Mouse (Mus musculus) telencephalon, adult 2 months (tissue): ENCODE results near the gene Ube2a.
"Not testable (repeated sequence)": the region's sequence is repeated elsewhere in the genome, so short reads cannot be mapped to it uniquely, and the experiment has no call there.

Source experiments
- DNase-seq: peaks from one replicate; pipeline ENCODE4 v3.0.0-alpha.2; 2011; ENCODE audit warnings: low read depth, low spot score

The Ube2a gene

DNA sequence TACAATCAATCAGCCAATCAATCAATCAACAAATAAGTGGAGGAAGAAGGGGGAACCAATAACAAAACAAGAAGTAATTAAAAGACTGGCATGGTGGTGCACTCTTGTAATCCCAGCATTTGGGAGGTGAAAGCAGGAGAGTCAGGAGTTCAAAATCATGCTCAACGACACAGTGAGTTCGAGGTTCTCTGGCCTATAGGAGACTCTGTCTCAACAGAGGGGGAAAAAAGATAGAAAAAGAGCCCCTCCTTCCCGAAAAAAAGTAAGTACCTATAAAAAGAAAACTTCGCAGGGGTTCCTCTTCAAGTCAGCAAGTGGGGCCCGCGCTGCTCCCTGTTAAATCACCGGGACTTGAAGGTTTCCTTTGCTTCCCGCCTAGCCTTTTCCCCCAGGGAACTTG is at the start of gene Ube2a, which contains the start of gene C330007P06Rik:
TSS of gene Ube2a (plus strand) at position 136 of the 400 bp plus-strand sequence.
TSS of gene C330007P06Rik (minus strand) at position 347 of the 400 bp plus-strand sequence.
- DNase-seq, result no peak

DNA sequence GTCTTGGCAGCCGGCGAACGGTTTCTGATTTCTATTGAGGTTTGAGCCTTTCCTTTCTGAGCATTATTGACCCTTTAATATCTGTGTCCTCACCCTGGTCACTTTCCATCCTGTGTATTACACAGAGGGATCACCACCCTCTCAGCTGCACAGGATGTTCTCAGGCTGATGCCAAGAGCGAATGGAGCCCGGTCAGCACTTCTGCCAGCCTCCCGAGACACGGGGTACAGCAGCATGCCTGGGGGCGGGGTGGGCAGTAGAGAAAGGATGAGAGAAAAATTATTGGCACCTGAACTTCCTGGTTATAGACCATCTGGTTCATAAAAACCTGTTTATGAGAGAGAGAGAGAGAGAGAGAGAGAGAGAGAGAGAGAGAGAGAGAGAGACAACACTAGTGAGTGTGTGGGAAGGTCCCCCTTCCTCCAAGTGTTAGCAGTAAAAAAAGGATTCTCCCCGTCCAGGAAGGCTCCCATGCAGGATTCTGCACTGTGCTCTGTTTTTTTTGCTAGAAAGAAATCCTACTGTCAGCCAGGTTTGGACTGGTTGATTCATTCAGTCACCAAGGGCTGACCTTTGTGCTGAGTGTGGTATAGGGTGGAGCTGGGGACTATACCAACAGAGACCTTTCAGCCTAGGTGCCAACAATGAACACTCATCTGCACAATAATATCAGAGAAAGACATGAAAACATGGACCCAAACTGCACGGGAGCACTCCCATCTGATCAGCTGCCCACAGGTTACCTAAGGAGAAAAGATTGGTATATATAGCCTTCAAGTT is 49.6 kb upstream of the Ube2a start:
- no peak for DNase-seq

DNA sequence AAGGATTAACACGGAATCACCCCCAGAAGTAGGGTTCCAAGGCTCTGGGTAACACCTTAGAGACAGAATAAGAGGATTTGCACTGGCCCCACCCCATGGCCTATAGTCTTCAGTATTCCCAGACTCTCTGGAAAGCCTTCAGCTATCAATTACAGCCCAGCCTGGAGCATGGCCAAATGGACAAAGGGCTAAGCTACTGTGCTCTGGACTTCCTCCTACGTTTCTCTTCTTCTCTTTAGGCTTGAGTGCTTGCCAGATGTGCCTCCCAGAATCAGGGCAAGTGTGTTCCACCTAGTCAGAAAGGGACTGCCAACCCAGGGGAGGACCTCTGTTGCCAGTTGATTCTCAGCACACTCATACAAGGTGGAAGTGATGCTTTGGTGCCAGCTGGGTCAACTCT is 48.7 kb upstream of the Ube2a start:
- DNase-seq, result no peak

DNA sequence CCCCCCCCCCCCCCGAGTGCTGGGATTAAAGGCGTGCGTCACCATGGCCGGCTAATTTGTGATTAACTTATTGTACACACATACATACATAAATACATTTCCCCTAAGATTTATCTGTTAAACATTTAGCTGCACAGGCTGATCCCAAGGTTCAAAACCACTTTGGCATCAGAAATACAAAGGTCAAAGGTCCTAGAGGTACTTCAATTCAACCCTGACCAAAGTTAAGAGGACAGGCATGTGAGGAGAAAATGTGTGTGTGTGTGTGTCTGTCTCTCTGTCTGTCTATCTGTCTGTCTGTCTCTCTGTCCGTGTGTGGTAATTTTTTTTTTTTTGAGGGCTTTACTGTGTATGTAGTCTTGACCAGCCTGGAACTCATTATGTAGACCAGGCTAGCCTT is 46.8 kb upstream of the Ube2a start:
- DNase-seq, result no peak

DNA sequence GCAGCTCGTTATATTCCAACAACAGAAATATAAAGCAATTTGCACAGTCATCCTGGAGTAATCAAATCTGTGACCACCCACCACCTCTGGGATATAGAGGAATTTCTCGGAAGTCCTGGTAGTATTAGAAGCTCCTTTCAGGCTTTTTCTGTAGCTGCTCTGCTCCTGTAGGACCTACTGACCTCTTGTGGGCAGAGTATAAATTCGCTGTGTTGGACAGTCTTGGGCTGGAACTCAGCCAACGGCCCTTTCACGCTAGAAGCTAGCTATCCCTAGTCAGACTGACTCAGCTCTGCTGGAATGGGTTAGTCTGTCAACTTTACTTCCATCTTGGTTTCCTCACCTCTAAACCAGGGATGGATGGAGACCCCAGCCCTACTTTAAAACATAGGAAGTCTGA is 43.4 kb upstream of the Ube2a start:
- DNase-seq, result no peak

DNA sequence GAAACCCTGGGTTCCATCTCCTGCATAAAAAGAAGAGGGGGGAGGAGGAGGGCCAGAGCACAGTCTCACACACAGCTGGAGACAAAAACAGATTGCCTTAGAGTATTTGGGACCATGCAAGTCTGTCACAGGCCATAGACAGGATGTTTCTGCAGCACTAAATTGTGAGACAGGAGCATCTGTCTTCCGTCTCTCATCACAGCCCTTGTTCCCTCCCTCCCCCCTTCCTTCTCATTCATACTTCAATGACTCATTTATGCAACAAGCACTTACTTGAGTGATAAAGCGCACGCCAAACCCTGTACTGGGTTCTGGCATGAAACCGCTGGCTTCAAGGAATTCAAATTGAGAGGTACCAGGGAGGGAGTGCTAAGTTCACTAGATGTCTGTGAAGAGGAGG is 42.1 kb upstream of the Ube2a start:
- DNase-seq, result peak; percentile 34

DNA sequence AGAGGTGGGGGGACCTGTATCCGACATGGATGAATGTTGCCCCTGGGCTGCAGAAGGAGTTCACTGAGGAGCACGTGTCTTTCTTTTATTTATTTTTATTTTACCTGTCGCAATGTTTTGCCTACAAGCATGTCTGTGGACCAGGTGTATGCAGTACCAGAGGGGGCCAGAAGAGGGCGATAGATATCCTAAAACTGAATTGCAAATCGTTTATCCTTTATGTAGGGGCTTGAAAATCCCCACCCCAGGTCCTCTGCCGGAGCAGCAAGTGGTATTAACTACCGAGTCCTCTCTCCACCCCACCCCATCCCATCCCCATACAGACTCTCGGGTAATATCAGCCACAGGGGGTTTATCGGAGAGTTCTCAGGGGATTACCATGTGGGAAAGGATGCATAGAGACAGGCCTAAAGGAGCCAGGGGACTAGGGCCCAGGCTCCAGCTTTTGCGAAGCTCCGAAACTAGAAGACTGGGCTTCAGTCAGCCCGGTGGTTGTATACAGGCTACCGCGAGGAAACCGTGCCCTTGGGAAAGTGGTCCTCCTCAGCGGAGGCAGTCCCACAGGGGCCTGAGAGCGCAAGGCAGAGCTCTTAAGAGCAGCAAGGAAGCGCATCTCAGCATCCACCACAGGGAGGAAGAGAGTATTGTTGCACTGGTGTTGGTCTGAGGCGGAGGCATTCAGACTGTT is 40.2 kb upstream of the Ube2a start:
- no peak for DNase-seq

DNA sequence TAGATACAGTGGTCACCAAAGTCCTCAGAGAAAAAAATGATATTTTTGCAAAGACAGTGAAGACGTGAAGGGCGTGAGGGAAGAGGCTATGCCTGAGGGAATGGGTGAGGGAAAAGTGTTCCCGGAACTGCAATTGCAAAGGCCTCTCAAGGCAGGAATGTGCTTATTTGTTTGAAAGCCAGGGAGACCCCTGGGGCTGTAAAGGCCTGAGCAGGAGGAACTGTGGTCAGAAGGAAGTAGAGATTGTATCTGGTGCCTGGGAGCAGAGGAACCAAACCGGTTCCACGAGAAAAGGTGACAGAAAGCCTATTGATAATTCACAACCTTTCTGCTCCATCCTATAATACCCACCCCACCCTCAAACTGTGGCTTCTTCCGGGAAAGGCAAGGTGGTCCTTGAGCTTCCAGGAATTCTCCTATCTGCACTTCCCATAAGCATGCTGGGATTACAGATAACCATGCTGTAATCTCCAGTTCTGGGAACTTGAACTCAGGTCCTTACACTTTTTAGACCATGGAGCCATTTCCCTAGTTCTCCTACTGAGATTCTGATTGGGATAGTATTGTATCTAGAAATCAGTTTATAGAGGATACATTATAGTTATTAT is 36.5 kb upstream of the Ube2a start:
- DNase-seq, result no peak

DNA sequence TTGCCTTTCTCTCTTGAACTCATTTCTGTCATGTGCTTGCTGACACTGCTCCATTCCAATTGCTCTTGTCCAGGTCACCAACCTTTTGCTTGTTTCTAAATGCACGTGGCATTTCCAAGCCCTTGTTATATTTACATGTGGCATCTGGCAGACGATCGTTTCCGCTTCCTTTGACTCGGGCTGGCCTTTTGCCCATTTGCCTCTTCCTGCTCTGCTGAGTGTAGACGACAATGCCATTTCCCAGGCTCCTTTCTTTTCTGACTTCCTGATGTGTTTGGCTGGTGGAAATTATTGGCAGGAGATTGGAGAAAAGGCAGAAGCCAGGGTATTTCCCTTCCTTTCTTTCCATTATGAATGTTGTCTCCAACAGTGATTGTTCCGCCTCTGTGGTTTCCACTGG is 34.3 kb upstream of the Ube2a start:
- DNase-seq, result no peak

DNA sequence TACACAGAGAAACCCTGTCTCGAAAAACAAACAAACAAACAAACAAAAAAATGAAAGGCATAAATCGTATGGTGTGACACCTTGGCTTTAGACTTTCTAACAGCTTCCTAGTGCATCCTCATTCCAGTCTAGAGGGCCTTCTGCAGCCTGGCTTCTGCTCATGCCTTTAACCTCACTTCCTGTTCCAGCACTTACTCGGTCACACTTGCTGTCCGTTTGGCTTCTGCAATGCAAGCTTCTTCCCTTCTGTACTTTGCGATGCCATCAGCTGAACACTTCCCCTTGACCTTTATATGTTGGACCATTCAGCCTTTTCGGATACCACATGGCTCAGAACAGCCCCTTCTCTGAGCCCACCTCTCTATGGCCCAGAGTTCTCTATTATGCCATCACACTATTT is 32.0 kb upstream of the Ube2a start:
- no peak for DNase-seq

DNA sequence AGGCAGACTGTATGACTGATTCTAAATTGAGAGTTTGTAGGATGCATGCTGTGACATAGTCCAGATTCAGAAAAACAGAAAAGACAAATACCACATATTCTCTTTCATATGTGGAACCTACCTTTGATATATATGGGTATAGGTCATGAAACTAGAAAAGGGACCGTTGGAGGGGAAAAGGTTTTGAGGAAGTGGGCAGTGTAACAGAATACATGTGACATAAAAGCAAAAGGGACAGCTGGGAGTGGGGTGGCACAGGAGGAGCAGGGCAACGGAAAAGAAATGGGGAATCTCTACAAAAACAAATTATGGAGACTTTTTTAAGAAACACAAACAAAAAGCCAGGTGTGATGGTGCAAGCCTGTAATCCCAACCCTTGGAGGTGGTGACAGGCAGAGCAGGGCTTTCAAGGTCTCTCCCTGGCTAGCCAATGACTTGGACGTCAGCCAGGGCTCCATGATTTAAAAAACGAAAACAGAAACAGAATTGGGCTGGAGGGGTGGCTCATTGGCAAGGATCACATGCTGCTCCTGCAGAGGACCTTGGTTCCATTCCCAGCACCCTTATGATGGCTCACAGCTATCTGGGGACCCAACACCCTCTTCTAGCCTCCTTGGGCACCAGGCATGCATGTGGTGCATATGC is 30.2 kb upstream of the Ube2a start:
- DNase-seq, result no peak

DNA sequence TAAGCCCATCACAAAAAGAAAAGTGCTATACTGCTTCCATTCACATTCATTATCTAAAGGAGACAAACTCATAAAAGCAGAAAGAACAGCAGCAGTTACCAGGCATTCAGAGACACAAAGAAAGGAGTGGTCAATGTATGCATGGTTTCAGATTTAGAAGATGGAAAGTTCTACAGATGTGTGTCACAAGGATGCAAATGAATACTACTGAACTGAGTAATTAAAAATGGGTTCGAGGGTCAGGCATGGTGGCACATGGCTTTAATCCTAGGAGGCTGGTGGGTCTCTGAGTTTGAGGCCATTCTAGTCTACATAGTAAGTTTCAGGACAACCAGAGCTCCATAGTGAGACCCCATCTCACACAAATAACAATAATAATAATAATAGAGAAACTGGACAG is 26.5 kb upstream of the Ube2a start:
- no peak for DNase-seq

DNA sequence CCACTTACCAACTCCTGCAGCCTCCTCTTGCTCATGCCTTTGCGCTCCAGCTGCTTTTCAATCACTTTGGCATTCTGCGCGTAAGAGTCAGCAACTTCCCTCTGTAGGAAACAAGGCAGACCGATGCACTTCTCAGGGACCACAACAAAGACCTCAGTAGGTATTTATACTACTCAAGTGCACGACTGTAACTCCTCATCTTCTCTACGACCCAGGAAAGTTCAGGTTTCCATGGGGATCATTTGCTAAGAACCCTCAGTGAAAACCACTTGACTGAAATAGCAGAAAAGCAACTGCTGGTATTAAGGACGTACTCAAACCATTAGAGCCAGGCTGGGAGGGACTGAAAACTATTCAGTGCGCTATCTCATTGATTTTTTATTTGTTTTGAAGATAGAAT is 21.1 kb upstream of the Ube2a start:
- no peak for DNase-seq

DNA sequence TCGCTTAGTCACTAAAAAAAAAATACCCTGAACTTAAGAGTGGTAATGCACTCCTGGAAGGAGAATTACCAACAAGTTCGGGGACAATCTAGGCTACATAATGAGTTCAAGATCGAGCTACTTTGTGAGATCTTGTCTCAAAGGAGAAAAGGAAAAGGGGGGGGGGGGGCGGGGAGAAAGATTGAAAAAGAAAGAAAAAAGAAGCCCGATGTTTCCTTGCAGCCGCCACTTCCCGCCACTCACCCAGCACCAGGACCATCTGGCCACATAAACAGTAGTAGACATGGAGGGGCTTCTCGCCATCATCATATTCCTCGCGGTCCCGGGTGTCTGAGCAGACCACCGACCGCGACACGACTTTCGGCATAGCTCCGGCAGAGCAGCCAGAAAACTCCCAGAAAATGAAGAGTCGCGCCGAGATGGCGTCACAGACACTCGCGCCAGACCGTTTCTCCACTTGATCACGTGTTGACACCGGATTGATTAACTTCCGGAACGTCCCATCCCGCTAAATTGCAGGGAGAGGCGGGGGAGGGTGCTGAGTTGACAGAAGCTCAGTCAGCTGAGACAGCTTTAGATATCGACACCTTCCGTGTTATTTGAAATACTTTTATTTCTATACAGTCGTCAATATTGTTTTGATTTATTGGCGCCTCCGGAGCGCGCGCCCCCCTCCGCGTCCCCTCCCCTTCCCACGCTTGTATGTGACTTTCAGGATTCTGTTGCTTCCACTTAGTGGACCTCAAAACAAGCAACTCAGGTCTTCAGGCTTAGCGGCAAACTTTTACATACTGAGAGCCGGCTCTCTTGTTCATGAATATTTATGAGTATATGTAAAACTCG is 9.7 kb upstream of the Ube2a start:
- peak; percentile 68 for DNase-seq

DNA sequence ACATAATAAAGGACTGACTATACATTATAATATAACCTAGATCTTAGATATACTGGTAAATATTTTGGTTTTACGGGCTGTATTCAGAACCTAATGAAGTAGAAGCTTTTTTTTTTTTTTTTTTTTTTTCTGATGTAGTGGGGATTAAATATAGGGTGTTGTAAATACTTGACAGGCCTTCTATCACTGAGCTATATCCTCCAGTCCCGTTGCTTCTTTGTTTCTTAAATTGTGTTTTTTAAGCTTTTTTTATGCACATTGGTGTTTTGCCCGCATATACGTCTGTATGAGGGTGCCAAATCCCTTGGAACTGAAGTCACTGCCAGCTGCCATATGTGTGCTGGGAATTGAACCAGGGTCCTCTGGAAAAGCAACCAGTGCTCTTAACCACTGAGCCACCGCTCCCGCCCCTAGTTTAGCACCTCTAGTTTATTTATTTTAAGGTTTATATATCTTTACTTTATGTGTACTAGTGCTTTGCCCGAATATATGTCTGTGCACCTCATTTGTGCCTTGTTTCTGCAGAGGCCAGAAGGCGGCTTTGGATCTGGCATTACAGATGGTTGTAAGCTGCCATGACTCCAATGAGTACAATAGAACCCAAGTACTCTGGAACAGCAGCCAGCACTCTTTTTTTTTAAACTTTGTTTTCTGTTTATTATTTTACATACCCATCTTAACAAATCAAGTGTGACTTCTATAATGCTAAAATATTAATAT is 8.9 kb upstream of the Ube2a start:
- no peak for DNase-seq

DNA sequence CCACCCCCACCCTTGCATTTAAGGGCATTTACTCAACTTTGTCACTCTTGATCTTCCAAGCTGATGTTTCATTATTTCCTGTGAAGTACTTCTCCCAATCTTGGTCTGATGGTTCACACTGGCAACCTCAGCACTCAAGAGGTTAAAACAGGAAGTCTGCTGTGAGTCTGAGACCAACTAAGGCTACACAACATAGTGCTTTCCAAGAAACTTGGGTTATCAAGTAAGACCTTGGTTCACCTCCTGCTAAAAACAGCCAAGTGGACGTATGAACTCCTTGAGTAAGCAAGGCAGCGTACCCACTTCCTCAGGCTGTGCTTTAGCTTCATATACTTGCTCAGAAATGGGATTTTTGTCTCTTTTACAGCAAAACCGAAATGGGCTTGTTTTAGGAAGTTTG is 3.3 kb upstream of the Ube2a start:
- no peak for DNase-seq

DNA sequence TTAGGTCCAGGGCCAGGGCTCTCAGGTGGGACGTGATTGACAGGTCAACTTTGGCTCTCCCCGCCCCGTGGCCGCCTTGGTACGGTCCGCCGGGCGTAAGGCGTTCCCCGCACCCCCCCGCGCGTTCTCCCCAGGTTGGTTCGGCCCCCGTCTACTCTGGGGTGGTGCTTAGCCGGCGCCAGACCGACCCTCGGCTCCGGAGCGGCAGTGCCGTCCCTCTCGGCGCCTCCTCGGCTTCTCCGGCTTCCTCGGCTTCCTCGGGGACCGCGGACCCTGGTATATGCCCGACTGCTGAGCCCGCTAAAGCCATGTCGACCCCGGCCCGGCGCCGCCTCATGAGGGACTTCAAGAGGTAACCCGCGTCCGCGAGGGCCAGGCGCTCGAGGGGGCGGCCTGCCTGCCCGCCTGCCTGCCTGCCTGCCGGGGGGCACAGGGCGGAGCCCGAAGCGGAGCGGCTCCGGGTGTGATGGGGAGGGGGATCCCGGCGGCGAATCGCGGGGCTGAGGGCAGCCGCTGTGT is 537 bp downstream of the Ube2a start:
- peak; percentile 50 for DNase-seq

DNA sequence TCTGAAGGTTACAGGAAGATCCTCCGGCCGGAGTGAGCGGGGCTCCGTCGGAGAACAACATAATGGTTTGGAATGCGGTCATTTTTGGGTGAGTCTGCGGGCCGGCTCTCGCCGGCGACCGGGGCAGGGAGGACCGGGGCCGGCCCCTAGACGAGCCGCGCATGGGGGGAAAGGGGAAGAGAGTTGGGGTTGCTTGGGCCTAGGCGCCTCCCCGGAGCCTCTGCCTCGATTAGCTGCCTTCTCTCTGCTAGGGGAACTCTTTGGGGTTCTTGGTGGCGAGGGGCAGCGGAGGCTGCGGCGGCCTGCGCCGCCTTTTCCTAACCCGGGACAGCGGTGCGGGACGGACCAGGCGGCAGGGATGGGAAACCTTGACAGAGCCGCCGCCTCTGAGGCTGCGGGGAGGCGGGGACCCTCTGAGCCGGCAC is 1.0 kb downstream of the Ube2a start:
- no peak for DNase-seq

DNA sequence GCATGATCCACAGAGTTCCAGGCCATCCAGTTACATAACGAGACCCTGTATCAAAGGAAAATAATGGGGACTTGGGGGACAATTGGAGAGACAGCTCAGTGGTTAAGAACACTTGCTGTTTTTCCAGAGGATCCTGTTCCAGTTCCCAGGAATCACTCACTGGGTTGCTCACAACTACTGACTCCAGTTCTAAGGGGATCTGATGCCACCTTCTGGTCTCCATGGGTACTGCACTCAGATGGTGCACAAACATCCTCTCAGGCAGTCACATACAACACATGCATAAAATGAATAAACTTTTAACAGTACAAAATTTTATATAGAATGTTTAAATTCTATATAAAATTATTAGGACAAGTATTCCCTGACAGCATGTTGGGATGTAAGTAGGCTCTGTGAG is 11.0 kb downstream of the Ube2a start:
- no peak for DNase-seq

DNA sequence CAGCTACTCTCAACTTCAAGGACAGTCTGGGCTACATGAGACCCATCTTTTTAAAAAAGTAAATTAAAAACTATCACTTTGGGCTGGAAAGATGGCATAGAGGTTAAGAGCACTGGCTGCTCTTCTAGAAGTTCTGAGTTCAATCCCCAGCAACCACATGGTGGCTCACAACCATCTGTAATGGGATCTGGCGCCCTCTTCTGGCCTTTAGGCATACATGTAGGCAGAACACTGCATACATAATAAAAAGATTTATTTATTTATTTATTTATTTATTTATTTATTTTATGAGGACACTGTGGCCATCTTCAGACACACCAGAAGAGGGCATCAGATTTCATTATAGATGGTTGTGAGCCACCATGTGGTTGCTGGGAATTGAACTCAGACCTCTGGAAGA is 25.2 kb downstream of the Ube2a start:
- not testable (repeated sequence) for DNase-seq
